Mouse (Mus musculus) midbrain, embryonic 14.5 days (tissue): ENCODE measurements around the gene BC051019. TPM values are rescaled to one million over a fixed set of nuclear protein-coding genes. Genes with fewer than 3 reads are reported as not detected.

Experiments used
- polyA plus RNA-seq: library from polyadenylated mRNA; unstranded; fragments of >200 nt; fragmentation: Nextera tagmentation; extraction: Ambion mirVana; gene quantifications from 2 replicates; pipeline ENCODE4 v1.2.1, GENCODE M21; 2014

BC051019 gene
- polyA plus RNA-seq, 1 experiment from 2014 or later: not detected

Other genes starting within 250 kb of the BC051019 start
- 0.75 and 1.3 TPM in 2 replicates for gene Trim66, start 215.7 kb downstream of the BC051019 start, polyA plus RNA-seq
- gene Rpl27a, start 204.7 kb downstream of the BC051019 start, polyA plus RNA-seq: 87.5 and 90.8 TPM in 2 replicates
- gene St5, start 20.2 kb downstream of the BC051019 start, polyA plus RNA-seq: 15.6 and 16.4 TPM in 2 replicates
- gene Akip1, start 20.2 kb downstream of the BC051019 start, polyA plus RNA-seq: 10.0 and 10.3 TPM in 2 replicates
- gene Ascl3, start 7.9 kb upstream of the BC051019 start, polyA plus RNA-seq: not detected in 2 replicates
- 132 and 148 TPM in 2 replicates for gene Tmem9b, start 29.0 kb upstream of the BC051019 start, polyA plus RNA-seq
- 5.3 and 5.5 TPM in 2 replicates for gene Nrip3, start 58.2 kb upstream of the BC051019 start, polyA plus RNA-seq
- gene Scube2, start 141.8 kb upstream of the BC051019 start, polyA plus RNA-seq: 2.3 and 2.8 TPM in 2 replicates
- gene Dennd5a, start 236.6 kb upstream of the BC051019 start, polyA plus RNA-seq: 54.6 and 57.2 TPM in 2 replicates